Comparison of ENCODE assay signal across 17 mouse cellular contexts in the genomic region with DNA sequence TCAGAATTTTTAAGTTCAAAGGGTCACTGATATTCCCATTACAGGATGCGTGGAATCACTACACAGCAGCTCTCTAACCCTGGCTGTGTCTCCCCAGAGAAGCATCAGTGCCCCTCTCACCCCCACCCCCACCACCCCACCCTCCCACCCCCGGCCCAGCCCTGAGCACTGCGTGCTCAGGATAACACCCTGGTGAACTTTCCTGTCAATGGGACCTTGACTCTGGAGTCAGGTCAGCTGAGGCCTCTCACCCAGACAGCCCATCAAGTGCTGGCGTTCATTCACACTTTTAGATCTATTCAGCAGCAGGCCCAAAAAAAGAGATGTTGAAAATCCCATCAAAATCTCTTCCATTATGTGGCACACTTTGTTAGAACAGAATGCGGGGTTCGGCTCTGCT.
DNase-seq lines count a peak whose midpoint lies in the region; ATAC-seq and TF ChIP-seq lines count a peak whose summit lies in the region.
"Had no signal": no experiment of that assay in that cellular context is flagged by ENCODE, and none has a peak within 500 bp of the region (broad histone marks: within the 10 kb centered on the region; RNA-seq: fewer than 3 reads in every experiment).

No protein-coding gene starts in this region.

- H3K4me2 ChIP-seq in hindbrain, postnatal 0 days (ENCODE audit: low read depth, low read length): no peak overlapping the region
- no peak overlapping the region for H3K4me2 ChIP-seq in forebrain, embryonic 15.5 days (replicated peaks)
- H3K4me2 ChIP-seq in kidney, embryonic 16.5 days (replicated peaks; ENCODE audit: low read depth, low read length): no peak overlapping the region
- H3K4me2 ChIP-seq: embryonic facial prominence, embryonic 15.5 days had no signal

- no peak for DNase-seq in hindbrain, embryonic 10.5 days (ENCODE audit: low spot score)
- DNase-seq in hindbrain, postnatal 0 days (ENCODE audit: low spot score): no peak
- DNase-seq in midbrain, embryonic 10.5 days (ENCODE audit: low spot score): no peak
- no peak for DNase-seq in natural killer cell, adult 2 months (ENCODE audit: low spot score in 2 of 2)
- DNase-seq in ovary, postnatal 10 days (ENCODE audit: low spot score): no peak
- DNase-seq: cerebellum, postnatal 36 days; gastrocnemius, postnatal 14 days; kidney, adult 2 months; lung, postnatal 14 days; right cerebral cortex, postnatal 14 days; thymus, postnatal 4 days had no signal

- H3K27me3 ChIP-seq in hindbrain, embryonic 10.5 days (ENCODE audit: insufficient read depth, poor library complexity, severe bottlenecking): no peaks in the 10 kb centered on the region
- H3K27me3 ChIP-seq in hindbrain, postnatal 0 days (ENCODE audit: insufficient read depth, low read length): no peaks in the 10 kb centered on the region
- no peaks in the 10 kb centered on the region for H3K27me3 ChIP-seq in forebrain, embryonic 15.5 days
- H3K27me3 ChIP-seq in midbrain, embryonic 10.5 days (ENCODE audit: low read depth, poor library complexity, severe bottlenecking): peaks cover 37% of the 10 kb centered on the region
- H3K27me3 ChIP-seq in kidney, embryonic 16.5 days (ENCODE audit: insufficient read depth, low read length): no peaks in the 10 kb centered on the region
- H3K27me3 ChIP-seq: embryonic facial prominence, embryonic 15.5 days had no signal

- peaks cover 29% of the 10 kb centered on the region for H3K4me1 ChIP-seq in hindbrain, embryonic 10.5 days (replicated peaks)
- peaks cover 4% of the 10 kb centered on the region for H3K4me1 ChIP-seq in hindbrain, postnatal 0 days (ENCODE audit: insufficient read depth, low read length)
- peaks cover 29% of the 10 kb centered on the region for H3K4me1 ChIP-seq in forebrain, embryonic 15.5 days
- peaks cover 55% of the 10 kb centered on the region for H3K4me1 ChIP-seq in midbrain, embryonic 10.5 days
- H3K4me1 ChIP-seq in kidney, embryonic 16.5 days (ENCODE audit: insufficient read depth, low read length): 0 out of 2 replicates have a peak, but pooled peaks cover 3% of the 10 kb centered on the region

- 39% methylated on average over 6 of the region's 6 CpGs for WGBS in hindbrain, embryonic 10.5 days
- 53% methylated on average over 6 of the region's 6 CpGs for WGBS in hindbrain, postnatal 0 days
- WGBS in forebrain, embryonic 15.5 days: 17% methylated on average over 6 of the region's 6 CpGs
- WGBS in midbrain, embryonic 10.5 days: 20% methylated on average over 6 of the region's 6 CpGs
- 59% methylated on average over 6 of the region's 6 CpGs for whole genome bisulfite sequencing in kidney, embryonic 16.5 days

- H3K9me3 ChIP-seq in hindbrain, embryonic 10.5 days: no peaks in the 10 kb centered on the region
- no peaks in the 10 kb centered on the region for H3K9me3 ChIP-seq in hindbrain, postnatal 0 days (ENCODE audit: low read length)
- H3K9me3 ChIP-seq in forebrain, embryonic 15.5 days: no peaks in the 10 kb centered on the region
- H3K9me3 ChIP-seq in midbrain, embryonic 10.5 days (replicated peaks): no peaks in the 10 kb centered on the region
- no peaks in the 10 kb centered on the region for H3K9me3 ChIP-seq in kidney, embryonic 16.5 days (ENCODE audit: low read length)
- H3K9me3 ChIP-seq: embryonic facial prominence, embryonic 15.5 days; limb, embryonic 10.5 days had no signal

- H3K27ac ChIP-seq in hindbrain, embryonic 10.5 days: peak overlapping the region; percentile 77
- H3K27ac ChIP-seq in hindbrain, postnatal 0 days: no peak overlapping the region
- H3K27ac ChIP-seq in forebrain, embryonic 15.5 days (replicated peaks): peak overlapping the region; percentile 68
- peak overlapping the region; percentile 80 for H3K27ac ChIP-seq in midbrain, embryonic 10.5 days (replicated peaks)
- no peak overlapping the region for H3K27ac ChIP-seq in kidney, embryonic 16.5 days (ENCODE audit: low read length)
- H3K27ac ChIP-seq: embryonic facial prominence, embryonic 15.5 days; liver, embryonic 14.5 days had no signal

- ATAC-seq in hindbrain, postnatal 0 days: no peak
- ATAC-seq in forebrain, embryonic 15.5 days (replicated peaks): no peak
- no peak for ATAC-seq in kidney, embryonic 16.5 days (ENCODE audit: low FRiP score, low TSS enrichment)

- TF ChIP-seq CTCF in hindbrain, postnatal 0 days (IDR thresholded peaks at IDR 0.05; ENCODE audit: low read depth): no peak

- no peaks in the 10 kb centered on the region for H3K36me3 ChIP-seq in hindbrain, embryonic 10.5 days
- H3K36me3 ChIP-seq in hindbrain, postnatal 0 days (ENCODE audit: insufficient read depth, low read length): no peaks in the 10 kb centered on the region
- no peaks in the 10 kb centered on the region for H3K36me3 ChIP-seq in forebrain, embryonic 15.5 days
- no peaks in the 10 kb centered on the region for H3K36me3 ChIP-seq in midbrain, embryonic 10.5 days
- no peaks in the 10 kb centered on the region for H3K36me3 ChIP-seq in kidney, embryonic 16.5 days (ENCODE audit: insufficient read depth, low read length)
- H3K36me3 ChIP-seq: embryonic facial prominence, embryonic 15.5 days; G1E; limb, embryonic 10.5 days had no signal

- no peak overlapping the region for H3K9ac ChIP-seq in hindbrain, postnatal 0 days (replicated peaks; ENCODE audit: low read length)
- H3K9ac ChIP-seq in forebrain, embryonic 15.5 days (replicated peaks): peak overlapping the region; percentile 22; the same call in 1 of the 2 replicates
- H3K9ac ChIP-seq in kidney, embryonic 16.5 days (replicated peaks; ENCODE audit: low read length): no peak overlapping the region
- H3K9ac ChIP-seq: embryonic facial prominence, embryonic 15.5 days; liver, embryonic 14.5 days had no signal

- no peak overlapping the region for H3K4me3 ChIP-seq in hindbrain, embryonic 10.5 days
- H3K4me3 ChIP-seq in hindbrain, postnatal 0 days (ENCODE audit: low read length): no peak overlapping the region
- no peak overlapping the region for H3K4me3 ChIP-seq in forebrain, embryonic 15.5 days
- peak overlapping the region; percentile 34 for H3K4me3 ChIP-seq in midbrain, embryonic 10.5 days
- H3K4me3 ChIP-seq in kidney, embryonic 16.5 days (ENCODE audit: low read length): no peak overlapping the region
- H3K4me3 ChIP-seq: embryonic facial prominence, embryonic 15.5 days had no signal

Comparison
In these comparisons a context has a peak if more than half of its experiments do, and no peak if none do; other contexts are left out.
1. H3K27ac ChIP-seq: peak in hindbrain, embryonic 10.5 days (single experiment), forebrain, embryonic 15.5 days (single experiment) and midbrain, embryonic 10.5 days (single experiment); none in hindbrain, postnatal 0 days (single experiment) and kidney, embryonic 16.5 days (single experiment).